Mouse (Mus musculus) neural tube, postnatal 0 days (tissue): ENCODE results near the gene Cckbr. TPM values are rescaled to one million over a fixed set of nuclear protein-coding genes. Genes with fewer than 3 reads are reported as not detected.

ENCODE experiments used
- polyA plus RNA-seq: library from polyadenylated mRNA; unstranded; fragments of >200 nt; fragmentation: Nextera tagmentation; extraction: Ambion mirVana; gene quantifications from 2 replicates; pipeline ENCODE4 v1.2.1, GENCODE M21; 2015

Cckbr gene
- polyA plus RNA-seq, result 7.7 and 8.3 TPM in 2 replicates

GRCm38 (mm10) chr7:105425424-105426043 is at the start of gene Cckbr:
Gene Cckbr, plus strand, starts transcription at chr7:105425731.

GRCm38 (mm10) chr7:105399935-105400624 is 25.5 kb upstream of the Cckbr start, which contains the start of gene Fam160a2:
Gene Fam160a2, minus strand, starts transcription at chr7:105400054.

DNA sequence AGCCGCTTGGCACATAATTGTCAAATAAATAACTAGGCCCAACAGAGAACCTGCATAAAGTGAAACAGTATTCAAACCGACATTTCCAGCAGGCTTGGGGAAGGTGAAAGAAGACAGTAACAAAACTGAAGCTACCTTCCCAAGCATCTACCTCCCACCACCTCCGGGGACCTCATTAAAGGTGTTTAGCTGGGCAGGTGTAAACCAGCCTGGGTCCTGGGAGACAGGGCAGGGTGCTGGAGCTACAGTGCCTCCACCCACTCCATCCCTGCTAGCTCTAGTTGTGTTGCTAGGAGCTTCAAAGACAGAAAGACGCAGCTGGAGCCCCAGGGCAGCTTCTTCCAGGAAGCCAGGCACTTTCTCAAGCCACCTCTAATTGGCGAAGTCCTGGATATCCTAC is 21.3 kb upstream of the Cckbr start, which contains the start of gene Cnga4:
Gene Cnga4 (plus strand): TSS at position 301 of the 400 bp plus-strand sequence.

GRCm38 (mm10) chr7:105481505-105482411 is 56.2 kb downstream of the Cckbr start, which contains the start of gene Cavin3:
Gene Cavin3, minus strand, starts transcription at chr7:105482300.

Other genes with a start within 250 kb of the Cckbr start
- not detected in 2 replicates for gene Olfr685, start 239.7 kb upstream of the Cckbr start, polyA plus RNA-seq
- gene Olfr686, start 218.2 kb upstream of the Cckbr start, polyA plus RNA-seq, result not detected in 2 replicates
- not detected in 2 replicates for gene Olfr688, start 137.6 kb upstream of the Cckbr start, polyA plus RNA-seq
- gene Olfr689, start 114.6 kb upstream of the Cckbr start, polyA plus RNA-seq, result 0.19 TPM in 1 of 2 replicates, not detected in the other
- not detected in 2 replicates for gene Olfr690, start 91.6 kb upstream of the Cckbr start, polyA plus RNA-seq
- 0.24 and 0.31 TPM in 2 replicates for gene Olfr691, start 83.5 kb upstream of the Cckbr start, polyA plus RNA-seq
- gene Olfr692, start 57.5 kb upstream of the Cckbr start, polyA plus RNA-seq, result not detected in 2 replicates
- gene Gm5901, start 50.7 kb upstream of the Cckbr start, polyA plus RNA-seq, result not detected in 2 replicates
- gene Fam160a2, start 25.7 kb upstream of the Cckbr start, polyA plus RNA-seq, result 29.2 and 36.0 TPM in 2 replicates
- gene Cnga4, start 21.2 kb upstream of the Cckbr start, polyA plus RNA-seq, result 0.13 and 0.18 TPM in 2 replicates
- gene Cavin3, start 56.6 kb downstream of the Cckbr start, polyA plus RNA-seq, result 51.8 and 63.3 TPM in 2 replicates
- 97.1 and 101 TPM in 2 replicates for gene Smpd1, start 128.6 kb downstream of the Cckbr start, polyA plus RNA-seq
- gene Apbb1, start 155.9 kb downstream of the Cckbr start, polyA plus RNA-seq, result 260 and 295 TPM in 2 replicates
- gene Hpx, start 174.4 kb downstream of the Cckbr start, polyA plus RNA-seq, result 0.19 TPM in 1 of 2 replicates, not detected in the other
- 95.8 and 110 TPM in 2 replicates for gene Trim3, start 207.8 kb downstream of the Cckbr start, polyA plus RNA-seq
- 229 and 231 TPM in 2 replicates for gene Timm10b, start 214.3 kb downstream of the Cckbr start, polyA plus RNA-seq
- gene Arfip2, start 214.7 kb downstream of the Cckbr start, polyA plus RNA-seq, result 75.6 and 81.8 TPM in 2 replicates
- 18.2 and 25.6 TPM in 2 replicates for gene Gm45799, start 214.8 kb downstream of the Cckbr start, polyA plus RNA-seq
- 1.5 and 1.7 TPM in 2 replicates for gene Dnhd1, start 225.1 kb downstream of the Cckbr start, polyA plus RNA-seq